Mouse (Mus musculus) liver, adult 2 months (tissue): ENCODE measurements around the gene Gm20716.

Experiments used
- CTCF ChIP-seq: fragments of 200-500 bp; IDR thresholded peaks from 2 replicates; pipeline ENCODE4 v1.5.1; 2011; ENCODE audit warnings: low read depth, low read length, control low read depth
- POLR2A ChIP-seq: fragments of 200-500 bp; IDR thresholded peaks from 2 replicates; pipeline ENCODE4 v1.6.1; 2011; ENCODE audit warnings: low read length, control low read depth; ENCODE audit not compliant: insufficient read depth; ENCODE audit errors: extremely low read depth

- TF ChIP-seq POLR2A (no peak), CTCF (no peak)
These were observed 23.7 kb upstream of the Gm20716 start for GRCm38 (mm10) chr2:168253822-168254221.
